Mouse (Mus musculus) adrenal gland, postnatal 0 days (tissue): ENCODE results near the gene Trim58. TPM values are rescaled to one million over a fixed set of nuclear protein-coding genes. Genes with fewer than 3 reads are reported as not detected.

ENCODE experiments used
- polyA plus RNA-seq: library from polyadenylated mRNA; unstranded; fragments of >200 nt; fragmentation: Nextera tagmentation; extraction: Ambion mirVana; gene quantifications from 2 replicates; pipeline ENCODE4 v1.2.1, GENCODE M21; 2015

Gene Trim58
- 0.20 and 1.0 TPM in 2 replicates for polyA plus RNA-seq

DNA sequence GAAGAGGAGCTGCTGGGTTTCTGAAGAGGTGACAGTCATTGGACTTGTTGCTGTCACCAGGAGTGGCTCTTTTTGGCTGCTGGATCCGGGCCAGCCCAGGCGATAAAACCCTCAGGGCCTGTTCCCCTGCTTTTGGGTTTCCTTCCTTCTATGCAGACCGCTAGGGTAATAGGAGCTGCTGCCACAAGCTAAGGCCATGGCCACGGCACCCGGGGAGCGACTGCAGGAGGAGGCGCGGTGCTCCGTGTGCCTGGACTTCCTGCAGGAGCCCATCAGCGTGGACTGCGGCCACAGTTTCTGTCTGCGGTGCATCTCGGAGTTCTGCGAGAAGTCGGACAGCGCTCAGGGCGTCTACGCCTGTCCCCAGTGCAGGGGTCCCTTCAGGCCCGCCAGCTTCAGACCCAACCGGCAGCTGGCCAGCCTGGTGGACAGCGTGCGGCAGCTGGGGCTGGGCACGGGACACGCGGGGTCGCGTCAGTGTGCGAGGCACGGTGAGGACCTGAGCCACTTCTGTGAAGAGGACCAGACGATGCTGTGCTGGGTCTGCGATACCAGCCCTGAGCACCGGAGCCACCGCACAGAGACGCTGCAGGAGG, at the start of gene Trim58:
TSS of gene Trim58 (plus strand) at position 194 of the 596 bp plus-strand sequence.

DNA sequence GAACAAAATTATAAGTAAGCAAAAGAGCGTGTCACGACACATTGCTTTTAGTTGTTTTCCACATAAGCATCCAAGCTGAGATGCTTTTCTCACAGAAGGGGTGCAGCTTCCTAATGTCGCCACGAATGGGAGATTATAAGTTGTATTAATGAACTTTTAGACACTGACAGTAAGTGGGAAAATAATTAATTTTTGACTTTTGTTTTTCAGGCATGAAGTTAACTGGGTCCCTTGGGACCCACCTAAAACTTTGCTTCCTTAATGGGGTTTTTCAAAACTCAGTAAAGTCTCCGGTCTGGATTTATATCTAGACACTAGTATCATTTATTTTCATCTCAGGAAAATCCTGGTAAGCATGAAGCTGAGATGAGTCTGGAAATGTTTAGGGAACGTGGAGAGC, 45.5 kb upstream of the Trim58 start, which contains the start of gene Olfr324:
TSS of gene Olfr324 (plus strand) at position 301 of the 400 bp plus-strand sequence.

DNA sequence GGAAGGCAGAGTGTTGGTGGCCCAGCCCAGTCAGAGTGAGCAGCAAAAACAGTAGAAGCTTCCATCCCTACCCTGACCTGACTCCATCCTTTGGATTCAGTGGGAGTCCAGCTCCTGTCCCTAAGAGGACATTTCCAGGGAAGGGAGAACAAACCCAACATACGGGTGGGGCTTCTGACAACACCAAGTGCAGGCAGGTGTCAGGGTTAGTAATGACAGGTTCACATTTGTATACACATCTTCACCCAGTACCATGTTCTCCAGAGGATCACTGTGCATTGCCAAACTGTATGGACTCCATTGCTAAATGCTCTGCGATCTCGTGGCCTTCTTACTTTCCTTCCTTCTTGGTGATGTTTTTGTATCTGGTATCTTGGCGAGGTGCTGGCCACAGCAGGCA, 24.3 kb upstream of the Trim58 start, which contains the start of gene 2210407C18Rik:
TSS of gene 2210407C18Rik (minus strand) at position 101 of the 400 bp plus-strand sequence.

DNA sequence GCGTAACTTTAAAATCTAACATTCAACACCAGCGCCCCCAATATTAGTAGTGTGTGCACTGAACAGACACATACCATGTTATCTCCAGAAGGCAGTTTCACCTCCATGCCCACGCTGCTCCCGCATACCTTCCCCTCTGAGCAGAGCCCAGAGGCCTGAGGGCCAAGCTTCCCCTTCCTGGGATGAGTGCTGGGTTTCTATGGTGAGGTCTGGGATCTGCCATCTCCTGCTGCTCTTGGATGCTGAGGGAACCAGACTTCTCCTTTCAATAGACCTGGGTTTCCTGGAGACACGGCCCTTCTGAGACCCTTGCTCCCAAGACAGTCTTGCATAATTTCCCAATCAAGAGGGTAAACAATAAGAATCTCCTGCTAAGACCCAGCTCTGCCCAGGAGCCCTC, 9.9 kb upstream of the Trim58 start, which contains the start of gene Olfr323:
TSS of gene Olfr323 (minus strand) at position 101 of the 400 bp plus-strand sequence.

DNA sequence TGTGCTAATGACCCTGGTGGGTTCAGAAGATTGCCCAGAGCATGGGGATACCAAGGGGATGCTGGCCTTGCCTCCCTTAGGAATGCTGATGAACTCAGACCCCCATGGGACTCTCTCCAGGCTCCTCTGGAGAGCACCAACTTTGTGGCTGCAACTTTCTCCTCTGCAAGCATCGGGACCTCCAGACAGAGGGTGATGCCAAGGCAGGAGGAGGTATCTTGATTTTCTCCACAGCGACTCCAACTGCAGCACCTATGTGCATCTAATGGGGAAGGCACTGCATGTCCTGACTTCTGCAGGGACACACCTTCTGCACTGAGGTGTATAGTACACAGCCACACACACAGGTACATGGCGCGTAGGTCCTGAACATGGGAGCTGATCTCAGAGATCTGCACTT, 18.3 kb downstream of the Trim58 start, which contains the start of gene Olfr322:
TSS of gene Olfr322 (plus strand) at position 187 of the 400 bp plus-strand sequence.

DNA sequence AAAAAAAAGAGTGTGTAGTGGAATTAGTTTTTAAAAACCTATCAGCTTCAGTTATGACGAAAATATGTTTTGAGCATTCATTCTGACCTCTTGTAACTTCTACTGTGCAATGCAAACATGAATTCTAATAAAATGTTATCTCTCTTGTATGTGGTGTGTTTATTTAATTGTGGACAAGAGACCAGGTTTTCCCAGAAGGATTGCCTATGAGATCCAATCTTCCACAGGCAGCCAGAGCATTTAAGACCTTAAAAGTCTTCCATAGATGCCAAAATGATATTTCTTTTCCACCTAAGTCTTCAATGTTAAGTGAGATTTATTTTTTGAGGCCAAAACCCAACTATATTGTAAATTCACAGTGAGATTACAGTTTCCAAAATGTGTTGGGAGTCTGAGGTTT, 40.5 kb downstream of the Trim58 start, which contains the start of gene Olfr320:
TSS of gene Olfr320 (plus strand) at position 301 of the 400 bp plus-strand sequence.

DNA sequence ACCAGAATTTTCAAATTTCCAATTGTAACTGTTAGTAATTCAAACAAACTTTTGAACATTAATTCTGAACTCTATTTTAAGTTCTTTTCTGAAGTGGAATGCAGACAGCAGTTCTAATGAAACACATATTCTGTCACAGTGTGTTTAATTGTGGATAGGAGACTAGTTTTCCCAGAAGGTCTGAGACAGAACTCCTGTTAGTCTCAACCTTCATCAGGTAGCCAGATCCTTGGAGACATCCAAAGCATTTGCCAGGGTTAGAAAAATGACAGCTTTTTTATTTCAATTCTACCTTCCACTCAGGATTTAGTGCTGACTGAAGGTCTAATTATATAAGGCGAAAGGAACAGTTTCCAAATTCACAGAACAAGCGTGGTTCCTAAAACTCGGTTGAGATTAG, 58.6 kb downstream of the Trim58 start, which contains the start of gene Olfr319:
TSS of gene Olfr319 (plus strand) at position 301 of the 400 bp plus-strand sequence.

Other genes with a start within 250 kb of the Trim58 start
- gene 1810065E05Rik, start 219.4 kb upstream of the Trim58 start, polyA plus RNA-seq = not detected in 2 replicates
- not detected in 2 replicates for gene Gm12253, start 207.9 kb upstream of the Trim58 start, polyA plus RNA-seq
- not detected in 2 replicates for gene Lypd9, start 187.5 kb upstream of the Trim58 start, polyA plus RNA-seq
- gene Olfr30, start 178.2 kb upstream of the Trim58 start, polyA plus RNA-seq = not detected in 2 replicates
- gene Olfr332, start 147.9 kb upstream of the Trim58 start, polyA plus RNA-seq = not detected in 2 replicates
- not detected in 2 replicates for gene Olfr331, start 137.9 kb upstream of the Trim58 start, polyA plus RNA-seq
- gene Olfr330, start 105.6 kb upstream of the Trim58 start, polyA plus RNA-seq = 1.7 and 4.9 TPM in 2 replicates
- gene Olfr329-ps, start 94.0 kb upstream of the Trim58 start, polyA plus RNA-seq = 0.28 and 2.0 TPM in 2 replicates
- 0.24 and 0.77 TPM in 2 replicates for gene Olfr328, start 84.8 kb upstream of the Trim58 start, polyA plus RNA-seq
- gene Olfr224, start 69.9 kb upstream of the Trim58 start, polyA plus RNA-seq = 0.25 TPM in 1 of 2 replicates, not detected in the other
- gene Olfr325, start 62.7 kb upstream of the Trim58 start, polyA plus RNA-seq = 0.20 TPM in 1 of 2 replicates, not detected in the other
- gene Olfr324, start 45.4 kb upstream of the Trim58 start, polyA plus RNA-seq = not detected in 2 replicates
- 2.0 TPM in 1 of 2 replicates, not detected in the other for gene 2210407C18Rik, start 24.4 kb upstream of the Trim58 start, polyA plus RNA-seq
- gene Olfr323, start 10.0 kb upstream of the Trim58 start, polyA plus RNA-seq = not detected in 2 replicates
- not detected in 2 replicates for gene Olfr322, start 18.3 kb downstream of the Trim58 start, polyA plus RNA-seq
- gene Olfr320, start 40.6 kb downstream of the Trim58 start, polyA plus RNA-seq = not detected in 2 replicates
- not detected in 2 replicates for gene Olfr319, start 58.7 kb downstream of the Trim58 start, polyA plus RNA-seq
- gene Olfr318, start 83.5 kb downstream of the Trim58 start, polyA plus RNA-seq = not detected in 2 replicates
- not detected in 2 replicates for gene Olfr317, start 98.7 kb downstream of the Trim58 start, polyA plus RNA-seq
- gene Olfr316, start 112.3 kb downstream of the Trim58 start, polyA plus RNA-seq = not detected in 2 replicates
- gene Olfr315, start 132.7 kb downstream of the Trim58 start, polyA plus RNA-seq = not detected in 2 replicates
- gene Olfr314, start 142.5 kb downstream of the Trim58 start, polyA plus RNA-seq = not detected in 2 replicates
- 20.7 and 23.2 TPM in 2 replicates for gene Fam183b, start 161.5 kb downstream of the Trim58 start, polyA plus RNA-seq
- not detected in 2 replicates for gene Olfr313, start 174.5 kb downstream of the Trim58 start, polyA plus RNA-seq
- not detected in 2 replicates for gene Olfr312, start 188.8 kb downstream of the Trim58 start, polyA plus RNA-seq
- not detected in 2 replicates for gene Olfr311, start 198.8 kb downstream of the Trim58 start, polyA plus RNA-seq
- gene Gm12258, start 206.7 kb downstream of the Trim58 start, polyA plus RNA-seq = 4.3 and 5.0 TPM in 2 replicates
- 4.5 and 5.1 TPM in 2 replicates for gene 2810021J22Rik, start 226.8 kb downstream of the Trim58 start, polyA plus RNA-seq